Mouse (Mus musculus) gastrocnemius, adult 8-10 months (tissue): ENCODE results near the gene Nod1. TPM values are rescaled to one million over a fixed set of nuclear protein-coding genes. Genes with fewer than 3 reads are reported as not detected.

ENCODE experiments used
- DNase-seq, 2 experiments: peaks; one replicate each; pipeline ENCODE4 v3.0.0; 2022; ENCODE audit warnings: low spot score in 2 of 2
- total RNA-seq, 4 experiments: library from RNA; stranded (reverse); gene quantifications; 2 replicates each; pipeline ENCODE4 v1.2.4; 2022

Gene Nod1
- total RNA-seq, 4 experiments from 2014 or later: 7.0 to 8.9 (median 7.9) TPM

DNA sequence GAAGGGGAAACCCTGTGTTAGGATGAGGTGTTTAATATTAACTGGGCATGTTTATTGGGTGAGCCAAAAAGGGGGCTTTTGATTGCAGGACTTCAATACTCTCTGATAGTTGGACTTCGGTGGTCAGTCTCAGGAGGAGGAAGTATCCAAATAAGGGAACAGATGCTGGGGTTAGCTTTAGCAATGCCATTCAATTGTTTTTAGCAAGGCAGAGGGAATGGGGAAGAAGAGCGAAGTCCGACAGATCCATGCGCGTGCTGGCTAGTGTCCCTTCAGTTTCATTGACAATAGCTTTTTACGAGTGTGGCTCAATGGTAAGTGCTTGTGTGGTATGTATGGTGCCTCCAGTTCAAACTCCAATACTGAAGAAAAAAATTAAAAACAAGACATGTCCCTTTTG, 31.3 kb downstream of the Nod1 start:
- DNase-seq: no peak

GRCm38 (mm10) chr6:54940126-54940525, 32.3 kb downstream of the Nod1 start:
- DNase-seq: no peak

DNA sequence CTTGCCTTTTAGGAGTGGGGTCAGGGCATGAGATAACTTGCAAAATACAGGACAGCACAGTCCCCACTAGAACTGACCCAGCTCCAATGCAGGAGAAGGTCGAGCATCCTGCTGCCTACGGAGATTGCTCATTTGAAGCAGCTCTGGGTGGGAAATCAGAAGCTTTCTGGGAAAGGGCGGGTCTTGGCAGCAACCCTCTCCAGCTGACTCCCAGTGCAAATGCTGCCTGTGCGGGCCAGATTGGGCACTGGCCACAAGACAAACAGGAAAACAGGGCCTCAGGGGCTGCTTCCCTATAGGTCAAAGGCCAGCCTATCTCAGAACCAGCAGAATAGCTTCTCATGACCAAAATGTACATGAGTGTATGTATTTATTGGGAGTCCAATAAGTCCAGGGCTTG, 32.8 kb downstream of the Nod1 start:
- peak in 1 of 2 experiments; percentile 21 for DNase-seq

- DNase-seq: no peak
These were observed 35.9 kb downstream of the Nod1 start for GRCm38 (mm10) chr6:54936496-54936895.

DNA sequence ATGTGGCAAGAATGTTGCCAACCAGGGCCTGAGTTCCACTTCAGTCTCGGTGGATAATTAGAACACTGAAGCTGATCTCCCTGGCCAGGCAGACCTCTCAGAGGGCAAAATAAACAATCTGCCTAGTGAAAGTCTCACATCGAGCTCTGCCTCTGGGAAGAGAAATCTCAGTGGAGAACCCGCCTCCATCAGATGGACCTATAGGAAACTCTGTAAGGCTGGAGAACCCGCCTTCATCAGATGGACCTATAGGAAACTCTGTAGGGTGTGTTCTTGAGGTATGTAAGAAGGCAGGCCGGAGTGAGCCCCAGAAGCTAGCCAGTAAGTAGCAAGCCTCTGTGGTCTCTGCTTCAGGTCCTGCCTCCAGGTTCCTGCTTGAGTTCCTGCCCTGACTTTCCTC, 37.5 kb downstream of the Nod1 start:
- DNase-seq: no peak

- no peak for DNase-seq
These were observed 38.1 kb downstream of the Nod1 start for GRCm38 (mm10) chr6:54934313-54934712.

GRCm38 (mm10) chr6:54933866-54934265, 38.5 kb downstream of the Nod1 start:
- no peak for DNase-seq

DNA sequence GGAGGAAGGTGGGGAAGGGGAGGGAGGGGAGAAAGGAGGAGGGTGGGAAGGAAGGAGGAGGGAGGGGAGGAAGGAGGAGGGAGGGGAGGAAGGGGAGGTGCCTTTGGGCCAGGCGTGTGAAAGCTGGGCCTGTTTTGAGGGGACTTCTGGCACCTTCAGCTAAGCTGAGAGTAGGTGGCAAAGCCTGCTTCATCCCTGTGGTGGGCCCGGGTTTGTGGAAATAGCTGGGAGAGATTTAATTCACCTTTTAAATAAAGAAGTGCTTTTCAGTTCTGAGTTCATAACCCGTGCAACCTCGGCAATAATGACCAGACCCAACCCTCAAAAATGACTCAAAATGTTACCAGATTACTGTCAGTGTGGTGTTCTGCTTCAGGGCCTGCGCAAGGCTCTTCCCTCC, 39.2 kb downstream of the Nod1 start:
- no peak for DNase-seq

GRCm38 (mm10) chr6:54932526-54932925, 39.9 kb downstream of the Nod1 start:
- no peak for DNase-seq

- DNase-seq: no peak
These were observed 40.8 kb downstream of the Nod1 start for GRCm38 (mm10) chr6:54931641-54932040.

DNA sequence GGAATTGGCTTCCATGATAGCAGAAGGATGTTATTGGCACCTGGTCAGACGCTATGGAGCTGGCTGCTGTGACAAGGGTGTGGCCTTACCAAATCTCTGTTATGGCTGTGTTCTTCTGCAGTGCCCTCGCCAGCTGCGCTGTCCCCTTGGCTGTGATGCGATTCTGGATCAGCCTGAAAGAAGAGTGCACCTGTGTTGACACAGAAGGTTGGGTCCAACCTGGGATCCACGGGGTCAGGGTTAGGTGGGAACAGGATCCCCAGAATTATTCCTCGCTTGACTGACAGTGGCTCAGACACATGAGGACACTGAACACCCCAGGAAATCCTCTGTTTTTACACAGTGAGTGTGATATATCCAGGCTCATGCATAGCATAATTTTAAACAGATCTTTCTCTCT, 44.5 kb downstream of the Nod1 start:
- DNase-seq: no peak

DNA sequence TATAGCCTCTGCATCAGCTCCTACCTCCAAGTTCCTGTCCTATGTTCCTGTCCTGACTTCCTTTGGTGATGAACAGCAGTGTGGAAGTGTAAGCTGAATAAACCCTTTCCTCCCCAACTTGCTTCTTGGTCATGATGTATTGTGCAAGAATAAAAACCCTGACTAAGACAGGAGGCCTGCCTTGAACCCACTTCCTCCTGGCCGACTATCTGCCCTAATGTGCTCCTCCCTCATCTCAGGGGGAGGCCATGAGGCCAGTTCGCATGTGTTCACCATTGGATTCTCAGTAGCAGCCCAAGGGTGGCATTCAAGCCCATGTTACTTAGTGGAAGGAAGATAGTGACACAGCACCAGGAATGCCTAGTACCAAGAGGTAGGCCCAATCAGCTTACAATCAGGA, 45.5 kb downstream of the Nod1 start:
- no peak for DNase-seq

- no peak for DNase-seq
These were observed 46.5 kb downstream of the Nod1 start for GRCm38 (mm10) chr6:54925736-54926440.

- peak in 1 of 2 experiments; percentile 2 for DNase-seq
These were observed 47.9 kb downstream of the Nod1 start for GRCm38 (mm10) chr6:54924538-54924937.

- no peak for DNase-seq
These were observed 53.9 kb downstream of the Nod1 start for GRCm38 (mm10) chr6:54918521-54918920.

- peak; percentile 29 to 31 for DNase-seq
These were observed 54.9 kb downstream of the Nod1 start for GRCm38 (mm10) chr6:54917523-54917922.

GRCm38 (mm10) chr6:54916941-54917340, 55.5 kb downstream of the Nod1 start:
- no peak for DNase-seq

GRCm38 (mm10) chr6:54916163-54916562, 56.2 kb downstream of the Nod1 start:
- DNase-seq: no peak

DNA sequence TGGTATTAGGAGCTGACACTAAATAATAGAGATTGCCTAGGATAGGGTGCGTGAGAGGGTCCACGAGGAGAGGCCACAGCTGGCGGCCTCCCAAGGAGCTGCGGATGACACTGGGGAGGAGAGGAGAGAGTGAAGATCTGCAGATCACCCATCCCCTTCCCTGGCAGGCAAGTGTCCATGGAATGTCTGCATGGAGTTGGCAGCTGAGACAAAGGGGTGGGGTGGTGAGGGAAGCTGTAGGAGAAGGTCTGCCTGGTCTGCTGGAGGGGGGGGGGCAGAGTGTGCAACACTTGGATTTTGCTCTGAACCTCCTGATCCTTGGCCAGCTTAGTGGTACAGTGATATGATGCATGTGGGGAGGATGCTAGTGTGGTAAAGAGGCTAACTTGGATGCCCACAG, 57.4 kb downstream of the Nod1 start:
- DNase-seq: no peak

GRCm38 (mm10) chr6:54906053-54907040, 66.1 kb downstream of the Nod1 start:
- peak; percentile 57 to 70 for DNase-seq

DNA sequence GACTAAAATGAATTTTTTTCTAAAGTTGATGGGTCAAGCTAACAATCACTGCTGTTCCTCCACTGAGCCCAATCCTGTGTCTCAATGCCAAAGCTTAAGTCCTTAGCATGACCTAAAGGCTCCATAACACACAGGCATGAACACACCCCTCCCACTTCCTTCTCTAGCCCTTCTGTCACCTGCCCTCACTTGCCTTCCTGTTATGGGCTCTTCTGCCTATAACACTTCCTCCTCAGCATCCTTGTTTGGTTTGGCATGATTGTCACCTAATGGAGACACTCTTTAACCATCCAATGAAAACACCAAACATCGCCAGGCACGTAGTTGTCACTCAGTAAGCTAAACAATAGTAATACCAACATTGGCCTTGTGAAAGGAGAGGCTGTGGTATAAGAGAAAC, 69.9 kb downstream of the Nod1 start:
- no peak for DNase-seq

DNA sequence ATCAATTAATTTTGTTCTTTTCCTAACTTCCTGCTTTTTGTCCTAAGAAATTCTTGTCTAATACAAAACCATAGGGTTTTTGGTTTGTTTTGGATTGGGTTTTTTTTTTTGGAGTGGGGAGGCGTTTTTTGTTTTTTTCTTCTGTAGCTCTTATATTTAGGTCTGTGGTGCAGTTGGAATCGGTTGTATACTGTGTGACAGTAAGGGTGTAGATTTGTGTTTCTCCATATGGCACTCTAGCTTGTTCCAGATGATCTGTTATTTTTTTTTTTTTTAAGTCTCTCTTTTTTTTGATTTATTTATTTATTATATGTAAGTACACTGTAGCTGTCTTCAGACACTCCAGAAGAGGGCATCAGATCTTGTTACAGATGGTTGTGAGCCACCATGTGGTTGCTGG, 72.2 kb downstream of the Nod1 start:
- no peak for DNase-seq

- DNase-seq: no peak
These were observed 81.0 kb downstream of the Nod1 start for GRCm38 (mm10) chr6:54891384-54891783.
